Mouse (Mus musculus) kidney, embryonic 14.5 days (tissue): ENCODE measurements around the gene Zfp141. TPM values are rescaled to one million over a fixed set of nuclear protein-coding genes. Genes with fewer than 3 reads are reported as not detected.
A peak's percentile ranks its signal among the peaks of the same experiment; 100 is the strongest.
"Not testable (repeated sequence)": the region's sequence is repeated elsewhere in the genome, so short reads cannot be mapped to it uniquely, and the experiment has no call there.

ENCODE experiments used
- ATAC-seq: fragments of 200-750 bp; cut with Nextera tagmentation; 2 replicates; pipeline ENCODE4 v1.8.0; 2017; ENCODE audit warnings: moderate number of reproducible peaks, mild to moderate bottlenecking, moderate TSS enrichment, moderate library complexity; ENCODE audit not compliant: low FRiP score, low TSS enrichment
- H3K27ac ChIP-seq: fragments of 300-500 bp; sonication (generic); 2 replicates; pipeline ENCODE4 v1.5.1; 2014; ENCODE audit warnings: low read depth, mild to moderate bottlenecking, low read length, moderate library complexity, mixed read lengths
- H3K27me3 ChIP-seq: fragments of 300-500 bp; sonication (generic); 2 replicates; pipeline ENCODE4 v1.6.1; 2014; ENCODE audit warnings: mild to moderate bottlenecking, low read length; ENCODE audit not compliant: control insufficient read depth, insufficient read depth
- H3K36me3 ChIP-seq: fragments of 300-500 bp; sonication (generic); 2 replicates; pipeline ENCODE4 v1.6.1; 2014; ENCODE audit warnings: low read length, mixed read lengths; ENCODE audit not compliant: control insufficient read depth, insufficient read depth
- H3K4me1 ChIP-seq: fragments of 300-500 bp; sonication (generic); 2 replicates; pipeline ENCODE4 v1.6.1; 2014; ENCODE audit warnings: low read length, mixed read lengths; ENCODE audit not compliant: control insufficient read depth, insufficient read depth
- H3K4me2 ChIP-seq: fragments of 300-500 bp; sonication (generic); replicated peaks from 2 replicates; pipeline ENCODE4 v1.6.1; 2014; ENCODE audit warnings: low read depth, mild to moderate bottlenecking, low read length
- H3K4me3 ChIP-seq: fragments of 300-500 bp; sonication (generic); 2 replicates; pipeline ENCODE4 v1.5.1; 2014; ENCODE audit warnings: mild to moderate bottlenecking, low read length
- H3K9ac ChIP-seq: fragments of 300-500 bp; sonication (generic); 2 replicates; pipeline ENCODE4 v1.6.1; 2014; ENCODE audit warnings: low read depth, mild to moderate bottlenecking, low read length, moderate library complexity
- H3K9me3 ChIP-seq: fragments of 300-500 bp; sonication (generic); 2 replicates; pipeline ENCODE4 v1.6.1; 2016; ENCODE audit warnings: low read length; ENCODE audit not compliant: control insufficient read depth
- WGBS: fragments of 180-500 bp; shearing (Covaris S2); extraction: QIAGEN DNeasy Blood & Tissue Kit; methylation state at CpG from one replicate; pipeline ENCODE4 v1.1.7; 2014; 5-methylcytosine and 5-hydroxymethylcytosine counted together
- polyA plus RNA-seq: library from polyadenylated mRNA; unstranded; fragments of >200 nt; fragmentation: Nextera tagmentation; extraction: Ambion mirVana; gene quantifications from 2 replicates; pipeline ENCODE4 v1.2.1, GENCODE M21; 2014

The Zfp141 gene
- 9.1 and 13.7 TPM in 2 replicates for polyA plus RNA-seq

- not testable (repeated sequence) for H3K9me3 ChIP-seq, H3K4me1 ChIP-seq, H3K36me3 ChIP-seq, H3K27me3 ChIP-seq
- H3K4me3 ChIP-seq: peak within 1 kb of the TSS; percentile 64
- 3% methylated on average over 18 of the region's 18 CpGs for WGBS
- ATAC-seq: peak; percentile 96
- H3K9ac ChIP-seq: peak within 1 kb of the TSS; percentile 68
- peak within 1 kb of the TSS; percentile 58 for H3K4me2 ChIP-seq
- 0 out of 2 replicates have a peak within 1 kb of the TSS, but pooled peaks have one; percentile 37 for H3K27ac ChIP-seq
Measured at GRCm38 (mm10) chr7:42505588-42505987, at the start of gene Zfp141. Gene Zfp141 (minus strand): TSS chr7:42505740.

- WGBS: 84% methylated on average over 3 of the region's 3 CpGs
- Histone ChIP-seq H3K27ac (no peak overlapping the region), H3K36me3 (no peaks in the 10 kb centered on the region), H3K9ac (no peak overlapping the region), H3K4me1 (no peaks in the 10 kb centered on the region), H3K27me3 (no peaks in the 10 kb centered on the region), H3K4me3 (no peak overlapping the region), H3K4me2 (no peak overlapping the region), H3K9me3 (peaks cover 4% of the 10 kb centered on the region; the same call in 1 of the 2 replicates)
- ATAC-seq: no peak
Measured at GRCm38 (mm10) chr7:42551766-42552165, 46.2 kb upstream of the Zfp141 start.

GRCm38 (mm10) chr7:42505186-42505585, 354 bp downstream of the Zfp141 start:
- no peaks in the 10 kb centered on the region for H3K4me1 ChIP-seq

GRCm38 (mm10) chr7:42498248-42498647, 7.3 kb downstream of the Zfp141 start:
- Histone ChIP-seq H3K4me2 (no peak overlapping the region), H3K9me3 (peaks cover 4% of the 10 kb centered on the region), H3K4me1 (no peaks in the 10 kb centered on the region), H3K27ac (no peak overlapping the region), H3K9ac (no peak overlapping the region), H3K27me3 (no peaks in the 10 kb centered on the region), H3K4me3 (no peak overlapping the region), H3K36me3 (peaks cover 8% of the 10 kb centered on the region; the same call in 1 of the 2 replicates)
- 95% methylated on average over 5 of the region's 5 CpGs for WGBS
- no peak for ATAC-seq

More at GRCm38 (mm10) chr7:42505186-42505585, 354 bp downstream of the Zfp141 start:
- Histone ChIP-seq H3K9me3 (no peaks in the 10 kb centered on the region), H3K27me3 (no peaks in the 10 kb centered on the region), H3K4me3 (peak overlapping the region; percentile 64), H3K27ac (0 out of 2 replicates have a peak overlapping the region, but pooled peaks have one; percentile 37), H3K36me3 (peaks cover 8% of the 10 kb centered on the region; the same call in 1 of the 2 replicates), H3K4me2 (peak overlapping the region; percentile 58), H3K9ac (peak overlapping the region; percentile 68)
- WGBS: under 1% methylated on average over 20 of the region's 20 CpGs
- peak; percentile 78 for ATAC-seq

- Histone ChIP-seq H3K9ac (no peak overlapping the region), H3K9me3 (peaks cover 4% of the 10 kb centered on the region), H3K4me3 (no peak overlapping the region), H3K27me3 (no peaks in the 10 kb centered on the region), H3K36me3 (peaks cover 8% of the 10 kb centered on the region; the same call in 1 of the 2 replicates), H3K4me1 (no peaks in the 10 kb centered on the region), H3K4me2 (no peak overlapping the region), H3K27ac (no peak overlapping the region)
- whole genome bisulfite sequencing: 88% methylated on average over 9 of the region's 9 CpGs
- no peak for ATAC-seq
Measured at GRCm38 (mm10) chr7:42497356-42497755, 8.2 kb downstream of the Zfp141 start.

- H3K4me2 ChIP-seq: no peak overlapping the region
- no peak for ATAC-seq
- peaks cover 8% of the 10 kb centered on the region; the same call in 1 of the 2 replicates for H3K36me3 ChIP-seq
- no peak overlapping the region for H3K27ac ChIP-seq
- WGBS: 85% methylated on average over 1 of the region's 1 CpGs
- H3K4me1 ChIP-seq: no peaks in the 10 kb centered on the region
- no peak overlapping the region for H3K4me3 ChIP-seq
- no peak overlapping the region for H3K9ac ChIP-seq
- H3K27me3 ChIP-seq: no peaks in the 10 kb centered on the region
- peaks cover 4% of the 10 kb centered on the region for H3K9me3 ChIP-seq
Measured at GRCm38 (mm10) chr7:42496202-42496601, 9.3 kb downstream of the Zfp141 start.

- 95% methylated on average over 5 of the region's 5 CpGs for WGBS
- Histone ChIP-seq H3K9ac (no peak overlapping the region), H3K4me2 (no peak overlapping the region), H3K27me3 (no peaks in the 10 kb centered on the region), H3K4me1 (no peaks in the 10 kb centered on the region), H3K36me3 (peaks cover 15% of the 10 kb centered on the region; the same call in 1 of the 2 replicates), H3K4me3 (no peak overlapping the region), H3K9me3 (peaks cover 4% of the 10 kb centered on the region), H3K27ac (no peak overlapping the region)
- ATAC-seq: no peak
Measured at GRCm38 (mm10) chr7:42490859-42491258, 14.7 kb downstream of the Zfp141 start.

- WGBS: 94% methylated on average over 4 of the region's 4 CpGs
- H3K36me3 ChIP-seq: peaks cover 15% of the 10 kb centered on the region; the same call in 1 of the 2 replicates
- H3K9me3 ChIP-seq: peaks cover 4% of the 10 kb centered on the region; the same call in 1 of the 2 replicates
- H3K4me2 ChIP-seq: no peak overlapping the region
- no peaks in the 10 kb centered on the region for H3K4me1 ChIP-seq
- no peak for ATAC-seq
- H3K4me3 ChIP-seq: no peak overlapping the region
- no peak overlapping the region for H3K27ac ChIP-seq
- no peaks in the 10 kb centered on the region for H3K27me3 ChIP-seq
- H3K9ac ChIP-seq: no peak overlapping the region
Measured at GRCm38 (mm10) chr7:42490358-42490757, 15.2 kb downstream of the Zfp141 start.

GRCm38 (mm10) chr7:42454640-42455039, 50.9 kb downstream of the Zfp141 start:
- no peak for ATAC-seq

More at GRCm38 (mm10) chr7:42454640-42455039, 50.9 kb downstream of the Zfp141 start:
- Histone ChIP-seq H3K9ac (no peak overlapping the region), H3K4me2 (no peak overlapping the region), H3K27ac (no peak overlapping the region), H3K4me1 (no peaks in the 10 kb centered on the region), H3K27me3 (no peaks in the 10 kb centered on the region), H3K36me3 (no peaks in the 10 kb centered on the region), H3K9me3 (peaks cover 4% of the 10 kb centered on the region), H3K4me3 (no peak overlapping the region)
- WGBS: 59% methylated on average over 4 of the region's 4 CpGs
